ENCODE assay signal across 23 mouse cellular contexts in genomic region chr15:87682410-87682809, GRCm38 (mm10).
A peak's percentile ranks its signal among the peaks of the same experiment; 100 is the strongest.
DNase-seq lines count a peak whose midpoint lies in the region; ATAC-seq and TF ChIP-seq lines count a peak whose summit lies in the region.
"Had no signal": no experiment of that assay in that cellular context is flagged by ENCODE, and none has a peak within 500 bp of the region (broad histone marks: within the 10 kb centered on the region; RNA-seq: fewer than 3 reads in every experiment).

No protein-coding gene starts in this region.

- no peak overlapping the region for H3K4me2 ChIP-seq in hindbrain, embryonic 14.5 days (replicated peaks)
- H3K4me2 ChIP-seq: forebrain, embryonic 13.5 days; heart, embryonic 12.5 days; heart, embryonic 15.5 days; hindbrain, embryonic 15.5 days had no signal

- whole genome bisulfite sequencing in hindbrain, embryonic 14.5 days = 62% methylated on average over 3 of the region's 3 CpGs
- WGBS in hindbrain, embryonic 10.5 days = 75% methylated on average over 3 of the region's 3 CpGs

- H3K4me1 ChIP-seq in hindbrain, embryonic 14.5 days (replicated peaks; ENCODE audit: control insufficient read depth, insufficient read depth, low read length) = peaks cover 10% of the 10 kb centered on the region
- H3K4me1 ChIP-seq in hindbrain, embryonic 10.5 days (replicated peaks) = peaks cover 37% of the 10 kb centered on the region

- no peak overlapping the region for H3K9ac ChIP-seq in hindbrain, embryonic 14.5 days
- H3K9ac ChIP-seq: forebrain, embryonic 13.5 days; heart, embryonic 12.5 days; heart, embryonic 15.5 days; hindbrain, embryonic 15.5 days had no signal

- DNase-seq in hindbrain, embryonic 14.5 days (ENCODE audit: low spot score) = no peak
- no peak for DNase-seq in hindbrain, embryonic 10.5 days (ENCODE audit: low spot score)
- DNase-seq in layer of hippocampus, adult 2 months (ENCODE audit: low spot score in 2 of 2) = peak; percentile 37 to 63
- DNase-seq in layer of hippocampus, adult 18-20 months (ENCODE audit: low spot score in 2 of 2) = no peak
- peak; percentile 56 to 60 for DNase-seq in right cerebral cortex, postnatal 10 days (ENCODE audit: low spot score in 2 of 2)
- no peak for DNase-seq in right cerebral cortex, postnatal 14 days
- DNase-seq: adrenal gland, adult 2 months; adrenal gland, postnatal 14 days; cerebellum, adult 11 months; cerebellum, adult 2 months; cerebellum, adult 9-11 months; cerebellum, postnatal 25 days; gastrocnemius, postnatal 25 days; heart, adult 18-20 months; heart, postnatal 10 days; heart, postnatal 36 days had no signal

- 0 out of 2 replicates have a peak overlapping the region, but pooled peaks have one; percentile 26 for H3K27ac ChIP-seq in hindbrain, embryonic 14.5 days
- no peak overlapping the region for H3K27ac ChIP-seq in hindbrain, embryonic 10.5 days
- peak overlapping the region; percentile 71 for H3K27ac ChIP-seq in layer of hippocampus, adult 2 months
- H3K27ac ChIP-seq: forebrain, embryonic 10.5 days; forebrain, embryonic 13.5 days; heart, embryonic 15.5 days; hindbrain, embryonic 15.5 days had no signal

- no peak for TF ChIP-seq CTCF in layer of hippocampus, adult 2 months (conservative IDR thresholded peaks at IDR 0.05)

- H3K27me3 ChIP-seq in hindbrain, embryonic 14.5 days (ENCODE audit: control insufficient read depth, insufficient read depth, low read length) = no peaks in the 10 kb centered on the region
- H3K27me3 ChIP-seq in hindbrain, embryonic 10.5 days (ENCODE audit: insufficient read depth, poor library complexity, severe bottlenecking) = no peaks in the 10 kb centered on the region
- H3K27me3 ChIP-seq: forebrain, embryonic 13.5 days; heart, embryonic 12.5 days; heart, embryonic 15.5 days; hindbrain, embryonic 15.5 days had no signal

- no peak overlapping the region for H3K4me3 ChIP-seq in hindbrain, embryonic 14.5 days (replicated peaks; ENCODE audit: low read length)
- no peak overlapping the region for H3K4me3 ChIP-seq in hindbrain, embryonic 10.5 days
- H3K4me3 ChIP-seq in layer of hippocampus, adult 2 months = no peak overlapping the region
- H3K4me3 ChIP-seq: forebrain, embryonic 10.5 days; forebrain, embryonic 13.5 days; heart, embryonic 12.5 days; heart, embryonic 15.5 days; hindbrain, embryonic 15.5 days had no signal

- no peaks in the 10 kb centered on the region for H3K9me3 ChIP-seq in hindbrain, embryonic 14.5 days (ENCODE audit: control insufficient read depth, low read length)
- H3K9me3 ChIP-seq in hindbrain, embryonic 10.5 days = no peaks in the 10 kb centered on the region
- H3K9me3 ChIP-seq: forebrain, embryonic 10.5 days; forebrain, embryonic 13.5 days; heart, embryonic 12.5 days; heart, embryonic 15.5 days; hindbrain, embryonic 15.5 days had no signal

- H3K36me3 ChIP-seq in hindbrain, embryonic 14.5 days (replicated peaks; ENCODE audit: control insufficient read depth, insufficient read depth) = peaks cover 22% of the 10 kb centered on the region; the same call in 1 of the 2 replicates
- peaks cover 20% of the 10 kb centered on the region; the same call in 1 of the 2 replicates for H3K36me3 ChIP-seq in hindbrain, embryonic 10.5 days
- H3K36me3 ChIP-seq: heart, embryonic 12.5 days; heart, embryonic 15.5 days; hindbrain, embryonic 15.5 days had no signal

- no peak for ATAC-seq in hindbrain, embryonic 14.5 days (ENCODE audit: low FRiP score)
- ATAC-seq: CD4-positive, CD25-positive, alpha-beta regulatory T cell, adult 4 months; forebrain, embryonic 13.5 days; forebrain, embryonic 16.5 days had no signal

Comparison
In these comparisons a context has a peak if more than half of its experiments do, and no peak if none do; other contexts are left out.
1. DNase-seq: peak in layer of hippocampus, adult 2 months (2 of 2) and right cerebral cortex, postnatal 10 days (2 of 2); none in hindbrain, embryonic 14.5 days (single experiment), hindbrain, embryonic 10.5 days (single experiment), layer of hippocampus, adult 18-20 months (0 of 2) and right cerebral cortex, postnatal 14 days (single experiment).